Mouse (Mus musculus): ENCODE measurements around the gene Rgs6.

GRCm38 (mm10) chr12:82805167-82805566 lies 217.1 kb downstream of the Rgs6 start:
- TF ChIP-seq CTCF (IDR thresholded peaks at IDR 0.05; ENCODE audit: low read depth) (no peak), EP300 (optimal IDR thresholded peaks at IDR 0.05) (no peak)

Measured in stomach, postnatal 0 days (tissue).